Mouse (Mus musculus) cortical plate, adult 2 months (tissue): ENCODE measurements around the gene Caskin1.

Experiments
- CTCF ChIP-seq: fragments of 200-500 bp; IDR thresholded peaks from 2 replicates; pipeline ENCODE4 v1.5.1; 2011; ENCODE audit warnings: mild to moderate bottlenecking, control low read depth, low read length; ENCODE audit not compliant: insufficient read depth; ENCODE audit errors: extremely low read depth
- POLR2A ChIP-seq: fragments of 200-500 bp; IDR thresholded peaks from 2 replicates; pipeline ENCODE4 v1.6.1; 2011; ENCODE audit warnings: mild to moderate bottlenecking, low read length, control low read depth; ENCODE audit not compliant: insufficient read depth; ENCODE audit errors: extremely low read depth

- TF ChIP-seq CTCF (no peak), POLR2A (no peak)
Measured at GRCm38 (mm10) chr17:24453372-24453771, 35.0 kb upstream of the Caskin1 start.
